Mouse (Mus musculus) liver, embryonic 12.5 days (tissue): ENCODE data around the gene Mtx2. TPM values are rescaled to one million over a fixed set of nuclear protein-coding genes. Genes with fewer than 3 reads are reported as not detected.
A peak's percentile ranks its signal among the peaks of the same experiment; 100 is the strongest.

Experiments used
- ATAC-seq: fragments of 200-750 bp; cut with Nextera tagmentation; 2 replicates; pipeline ENCODE4 v1.8.0; 2017; ENCODE audit warnings: moderate number of reproducible peaks, mild to moderate bottlenecking, moderate library complexity
- H3K27ac ChIP-seq: fragments of 300-500 bp; sonication (generic); 2 replicates; pipeline ENCODE4 v1.5.1; 2016; ENCODE audit warnings: mild to moderate bottlenecking
- H3K27me3 ChIP-seq: fragments of 300-500 bp; sonication (generic); replicated peaks from 2 replicates; pipeline ENCODE4 v1.6.1; 2016; ENCODE audit warnings: mild to moderate bottlenecking, moderate library complexity
- H3K36me3 ChIP-seq: fragments of 300-500 bp; sonication (generic); 2 replicates; pipeline ENCODE4 v1.6.1; 2016; ENCODE audit warnings: mild to moderate bottlenecking, moderate library complexity
- H3K4me1 ChIP-seq: fragments of 300-500 bp; sonication (generic); 2 replicates; pipeline ENCODE4 v1.6.1; 2016
- H3K4me2 ChIP-seq: fragments of 300-500 bp; sonication (generic); 2 replicates; pipeline ENCODE4 v1.6.1; 2016; ENCODE audit warnings: mild to moderate bottlenecking, moderate library complexity
- H3K4me3 ChIP-seq: fragments of 300-500 bp; sonication (generic); 2 replicates; pipeline ENCODE4 v1.5.1; 2016; ENCODE audit warnings: mild to moderate bottlenecking, moderate library complexity
- H3K9ac ChIP-seq: fragments of 300-500 bp; sonication (generic); 2 replicates; pipeline ENCODE4 v1.6.1; 2016; ENCODE audit warnings: mild to moderate bottlenecking, moderate library complexity
- H3K9me3 ChIP-seq: fragments of 300-500 bp; sonication (generic); replicated peaks from 2 replicates; pipeline ENCODE4 v1.6.1; 2016; ENCODE audit warnings: mild to moderate bottlenecking, moderate library complexity
- WGBS: fragments of 180-500 bp; shearing (Covaris S2); methylation state at CpG from one replicate; pipeline ENCODE4 v1.1.7; 2016; ENCODE audit not compliant: insufficient replicate concordance; 5-methylcytosine and 5-hydroxymethylcytosine counted together
- polyA plus RNA-seq: library from polyadenylated mRNA; unstranded; fragments of >200 nt; fragmentation: Nextera tagmentation; extraction: Ambion mirVana; gene quantifications from 2 replicates; pipeline ENCODE4 v1.2.1, GENCODE M21; 2016

Mtx2 gene
- polyA plus RNA-seq, 1 experiment from 2014 or later, result 79.6 TPM

DNA sequence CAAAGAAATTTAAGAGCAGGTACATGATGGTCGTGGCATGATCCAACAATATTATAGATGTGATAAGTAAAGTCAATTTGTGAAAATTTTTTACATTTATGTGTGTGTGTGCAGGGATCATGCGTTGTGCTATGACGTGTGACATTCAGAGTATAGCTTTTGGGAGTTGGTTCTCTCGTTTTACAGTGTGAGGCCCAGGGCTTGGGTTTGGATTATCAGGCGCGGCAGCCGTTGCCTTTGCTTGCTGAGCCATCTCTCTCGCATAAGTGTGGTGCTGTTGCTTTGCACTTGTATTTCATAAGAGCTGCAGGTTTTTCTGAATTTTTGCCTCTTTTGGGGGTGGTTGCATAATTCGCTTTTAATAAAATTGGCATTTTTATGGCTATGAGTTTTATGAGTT is 48.4 kb downstream of the Mtx2 start:
- no peak overlapping the region for H3K4me3 ChIP-seq
- H3K4me2 ChIP-seq, result peak overlapping the region; percentile 23
- no peak overlapping the region for H3K27ac ChIP-seq
- H3K9me3 ChIP-seq, result no peaks in the 10 kb centered on the region
- no peaks in the 10 kb centered on the region for H3K27me3 ChIP-seq
- H3K36me3 ChIP-seq, result peaks cover 32% of the 10 kb centered on the region
- ATAC-seq, result peak; percentile 90
- 62% methylated on average over 9 of the region's 9 CpGs for WGBS
- peaks cover 12% of the 10 kb centered on the region for H3K4me1 ChIP-seq
- no peak overlapping the region for H3K9ac ChIP-seq

DNA sequence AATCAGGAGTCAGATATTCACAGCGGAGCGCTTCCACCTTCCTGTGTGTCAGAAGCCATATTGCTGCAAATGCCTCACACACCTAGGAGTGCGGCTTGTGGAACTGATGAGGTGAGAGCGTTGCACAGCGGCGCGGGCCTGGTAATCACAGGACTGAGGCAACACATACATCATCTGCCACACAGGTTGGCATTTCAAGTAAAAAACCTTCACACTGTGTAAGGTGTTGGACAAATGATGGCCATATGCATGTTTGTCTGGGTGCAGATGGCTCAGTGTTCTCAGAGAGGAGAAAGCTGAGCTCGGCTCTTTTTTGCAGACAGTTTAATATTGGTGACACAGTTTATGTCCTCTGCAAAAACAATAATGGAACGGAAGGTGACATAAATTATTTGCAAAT is 58.8 kb downstream of the Mtx2 start:
- H3K4me2 ChIP-seq, result no peak overlapping the region
- H3K4me1 ChIP-seq, result no peaks in the 10 kb centered on the region
- WGBS, result 93% methylated on average over 9 of the region's 9 CpGs
- no peak overlapping the region for H3K27ac ChIP-seq
- no peaks in the 10 kb centered on the region for H3K27me3 ChIP-seq
- 0 out of 2 replicates have a peak, but pooled peaks cover 2% of the 10 kb centered on the region for H3K36me3 ChIP-seq
- ATAC-seq, result no peak
- no peak overlapping the region for H3K4me3 ChIP-seq
- H3K9me3 ChIP-seq, result no peaks in the 10 kb centered on the region
- H3K9ac ChIP-seq, result no peak overlapping the region

DNA sequence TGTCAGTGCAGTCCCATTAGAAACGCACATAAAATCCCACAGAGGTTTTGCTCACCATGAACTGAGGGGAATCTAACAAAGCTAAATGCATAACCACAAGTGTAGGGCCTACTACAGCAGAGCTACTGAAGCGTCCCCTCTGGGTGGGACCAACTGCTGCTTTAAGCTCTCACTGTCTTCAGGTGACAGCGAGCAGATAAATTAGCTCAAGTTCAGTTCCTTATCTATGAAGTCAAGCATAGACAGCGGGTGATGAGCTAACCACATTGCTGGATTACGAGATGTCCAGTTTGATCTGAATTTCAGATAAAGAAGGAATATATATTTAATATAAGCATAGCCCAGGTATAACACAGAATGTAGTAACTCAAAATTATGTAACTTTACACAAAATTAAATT is 66.3 kb downstream of the Mtx2 start:
- Histone ChIP-seq H3K4me1 (peaks cover 5% of the 10 kb centered on the region; the same call in 1 of the 2 replicates), H3K4me3 (no peak overlapping the region), H3K4me2 (no peak overlapping the region), H3K27me3 (no peaks in the 10 kb centered on the region), H3K9ac (no peak overlapping the region), H3K9me3 (no peaks in the 10 kb centered on the region), H3K36me3 (no peaks in the 10 kb centered on the region), H3K27ac (no peak overlapping the region)
- WGBS, result 29% methylated on average over 5 of the region's 5 CpGs
- no peak for ATAC-seq

DNA sequence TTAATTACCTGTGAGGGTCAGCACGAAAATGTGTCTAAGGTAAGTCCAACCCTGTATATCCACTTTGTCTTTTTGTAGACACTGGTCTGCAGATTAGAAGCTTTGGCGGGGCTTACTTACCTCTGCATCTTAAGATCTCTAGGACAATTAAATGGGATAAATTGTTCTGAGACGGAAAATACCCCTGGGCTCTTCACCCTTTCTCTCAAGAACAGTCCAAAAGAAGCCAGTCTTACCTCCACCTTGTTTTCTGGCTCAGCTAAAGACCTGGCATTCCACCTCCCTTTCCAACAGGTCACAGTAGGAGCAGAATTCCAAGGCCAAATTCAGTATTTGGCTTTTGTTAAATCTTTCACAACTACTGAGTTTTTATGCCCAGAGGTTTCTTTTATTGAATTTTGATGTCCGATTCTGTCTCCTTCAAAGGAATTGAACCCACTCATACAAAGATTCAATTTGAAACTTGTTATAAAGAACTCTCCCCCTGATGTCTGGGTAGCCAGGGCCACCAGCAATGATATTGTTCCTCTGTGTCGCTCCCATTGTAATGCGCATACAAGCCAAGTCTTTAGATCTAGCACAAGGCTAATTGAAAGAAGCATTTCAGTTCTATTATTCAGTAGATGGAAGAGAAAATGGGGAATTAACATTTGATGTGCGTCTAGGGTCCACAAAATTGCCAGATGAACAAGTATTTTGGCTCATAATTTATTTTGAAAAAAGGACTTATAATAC is 67.4 kb downstream of the Mtx2 start:
- ATAC-seq, result no peak
- 76% methylated on average over 7 of the region's 7 CpGs for whole genome bisulfite sequencing
- Histone ChIP-seq H3K27ac (no peak overlapping the region), H3K36me3 (no peaks in the 10 kb centered on the region), H3K4me2 (no peak overlapping the region), H3K27me3 (no peaks in the 10 kb centered on the region), H3K9me3 (no peaks in the 10 kb centered on the region), H3K4me3 (no peak overlapping the region), H3K9ac (no peak overlapping the region), H3K4me1 (peaks cover 5% of the 10 kb centered on the region; the same call in 1 of the 2 replicates)

DNA sequence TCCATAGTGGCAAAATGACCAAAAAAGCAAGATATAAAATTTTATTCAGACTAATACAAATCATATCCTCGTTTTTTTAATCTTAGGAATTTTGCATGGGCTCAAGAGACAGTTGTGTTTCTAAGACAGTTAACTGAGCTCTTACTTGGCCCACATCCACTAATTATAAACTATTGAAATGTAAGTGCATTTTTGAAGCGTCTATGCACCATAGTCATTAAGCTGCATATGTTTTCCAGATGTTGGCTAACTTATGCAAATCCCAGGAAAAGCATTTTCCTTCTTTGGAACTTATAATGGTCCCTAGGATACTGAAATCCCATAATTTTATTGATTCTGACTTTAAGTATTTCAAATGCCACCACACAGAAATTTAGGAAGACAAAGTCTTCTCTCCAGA is 68.5 kb downstream of the Mtx2 start:
- Histone ChIP-seq H3K4me1 (peaks cover 5% of the 10 kb centered on the region; the same call in 1 of the 2 replicates), H3K4me2 (no peak overlapping the region), H3K27ac (no peak overlapping the region), H3K9me3 (no peaks in the 10 kb centered on the region), H3K9ac (no peak overlapping the region), H3K27me3 (no peaks in the 10 kb centered on the region), H3K36me3 (no peaks in the 10 kb centered on the region), H3K4me3 (no peak overlapping the region)
- WGBS, result 46% methylated on average over 2 of the region's 2 CpGs
- ATAC-seq, result no peak

DNA sequence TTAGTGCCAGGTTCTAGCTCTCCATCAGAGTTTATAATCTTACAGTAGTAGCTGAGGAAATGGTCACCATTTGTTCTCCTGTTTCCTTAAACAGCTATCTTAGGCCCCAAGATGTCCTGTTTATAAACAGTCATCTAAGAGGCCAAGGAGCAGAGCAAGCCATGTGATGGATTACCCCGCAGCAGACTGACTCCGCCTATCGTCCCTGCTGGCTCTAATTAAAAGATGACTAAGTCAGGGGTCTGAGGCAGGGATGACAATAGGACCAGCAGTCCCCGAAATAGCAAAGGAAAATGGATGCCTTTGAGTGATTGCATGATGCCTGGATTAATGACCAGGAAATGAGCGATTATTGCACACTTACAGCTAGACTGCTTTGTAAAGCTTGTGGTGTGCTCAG is 74.4 kb downstream of the Mtx2 start:
- H3K27me3 ChIP-seq, result peaks cover 4% of the 10 kb centered on the region; the same call in 1 of the 2 replicates
- no peak overlapping the region for H3K27ac ChIP-seq
- H3K4me2 ChIP-seq, result no peak overlapping the region
- no peak overlapping the region for H3K4me3 ChIP-seq
- H3K36me3 ChIP-seq, result no peaks in the 10 kb centered on the region
- no peaks in the 10 kb centered on the region for H3K9me3 ChIP-seq
- no peak overlapping the region for H3K9ac ChIP-seq
- no peak for ATAC-seq
- no peaks in the 10 kb centered on the region for H3K4me1 ChIP-seq
- 50% methylated on average over 5 of the region's 5 CpGs for WGBS

DNA sequence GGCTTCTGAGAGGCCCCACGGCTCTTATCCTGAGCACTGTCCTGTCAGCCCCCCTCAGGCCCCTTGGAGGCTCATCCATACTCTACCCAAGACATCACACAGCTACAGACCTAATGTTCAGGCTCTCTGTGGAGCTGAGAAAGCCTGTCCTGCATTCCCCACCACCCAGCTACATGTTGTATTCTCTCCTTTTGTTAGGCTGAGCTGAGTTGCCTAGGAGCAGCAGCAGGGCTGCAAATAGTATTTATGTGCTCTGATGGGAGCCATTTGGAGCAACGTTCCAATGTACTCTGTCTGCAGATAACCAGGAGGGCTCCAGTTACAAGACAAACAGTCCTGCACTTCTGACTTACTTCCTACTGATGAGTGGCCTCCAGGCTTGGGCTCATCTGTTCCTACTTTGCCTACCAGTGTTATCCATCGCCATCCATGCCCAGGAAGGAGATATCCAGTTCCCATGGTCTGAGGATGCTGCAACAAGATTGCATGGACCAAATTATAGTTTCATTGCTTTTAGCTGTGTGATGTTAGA is 76.2 kb downstream of the Mtx2 start:
- Histone ChIP-seq H3K36me3 (no peaks in the 10 kb centered on the region), H3K4me2 (no peak overlapping the region), H3K4me1 (no peaks in the 10 kb centered on the region), H3K27me3 (peaks cover 4% of the 10 kb centered on the region; the same call in 1 of the 2 replicates), H3K9ac (no peak overlapping the region), H3K27ac (no peak overlapping the region), H3K9me3 (no peaks in the 10 kb centered on the region), H3K4me3 (no peak overlapping the region)
- ATAC-seq, result no peak
- 49% methylated on average over 3 of the region's 3 CpGs for WGBS

DNA sequence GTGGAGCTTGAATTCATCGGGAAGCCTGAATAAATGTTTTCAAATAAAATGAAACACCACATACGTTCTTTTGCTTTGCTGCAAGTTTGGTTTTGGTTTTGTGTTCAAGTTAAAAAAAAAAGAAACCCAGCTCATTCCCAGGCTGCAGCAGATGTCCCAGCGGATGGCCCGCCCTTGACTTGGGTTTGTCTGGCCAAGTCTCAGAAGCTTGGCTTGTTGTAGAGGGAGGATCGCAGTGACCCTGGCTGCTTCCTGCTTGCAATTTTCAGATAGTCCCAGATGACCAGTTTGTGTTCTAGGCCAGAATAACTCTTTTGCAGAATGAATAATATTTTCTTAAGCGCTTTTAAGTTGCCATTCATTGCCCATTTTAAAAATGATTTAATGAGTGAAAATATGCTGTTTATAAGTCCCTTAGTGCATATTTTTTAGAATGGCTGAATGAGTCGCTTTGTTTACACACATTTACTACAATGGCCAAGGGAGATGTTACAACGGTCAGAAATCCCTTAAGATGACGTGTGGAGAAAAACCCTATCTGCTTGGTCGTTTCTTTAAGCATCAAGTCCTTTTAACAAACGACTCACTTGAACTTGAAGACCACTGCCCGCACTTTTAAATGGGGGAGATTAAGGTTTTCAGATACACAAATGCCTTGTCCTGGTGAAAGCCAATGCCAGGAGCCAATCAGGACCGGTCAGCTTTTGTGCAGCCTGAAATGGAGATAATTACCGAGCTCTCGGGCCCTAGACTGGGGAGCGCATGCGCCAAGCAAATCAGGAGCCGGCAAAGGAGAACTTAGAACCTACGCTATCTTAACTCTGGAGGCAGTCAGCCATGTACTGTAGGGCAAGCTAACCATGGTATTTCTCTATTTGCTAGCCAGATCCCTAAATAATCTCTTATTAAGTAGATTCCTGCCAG is 82.0 kb downstream of the Mtx2 start:
- no peaks in the 10 kb centered on the region for H3K4me1 ChIP-seq
- H3K9me3 ChIP-seq, result no peaks in the 10 kb centered on the region
- ATAC-seq, result no peak
- no peaks in the 10 kb centered on the region for H3K36me3 ChIP-seq
- 75% methylated on average over 19 of the region's 19 CpGs for WGBS
- no peak overlapping the region for H3K4me2 ChIP-seq
- H3K27me3 ChIP-seq, result no peaks in the 10 kb centered on the region
- no peak overlapping the region for H3K27ac ChIP-seq
- no peak overlapping the region for H3K4me3 ChIP-seq
- no peak overlapping the region for H3K9ac ChIP-seq

DNA sequence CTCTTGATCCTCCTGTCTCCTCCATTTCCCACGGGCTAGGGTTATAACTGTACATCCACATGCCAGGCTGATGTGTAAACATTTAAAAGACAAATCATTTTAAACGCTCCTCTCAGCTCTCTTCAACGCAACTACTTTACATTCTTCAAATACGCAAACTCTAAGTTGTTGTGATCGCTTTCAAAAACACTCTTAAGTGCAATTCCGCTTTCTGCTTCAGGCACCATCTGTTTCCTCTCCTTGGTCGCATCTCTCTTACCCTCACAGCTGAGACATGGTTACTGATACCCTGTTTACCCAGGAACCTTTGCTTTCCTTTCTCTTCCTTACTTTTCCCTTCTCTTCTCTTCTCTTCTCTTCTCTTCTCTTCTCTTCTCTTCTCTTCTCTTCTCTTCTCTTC is 86.4 kb downstream of the Mtx2 start:
- Histone ChIP-seq H3K9me3 (no peaks in the 10 kb centered on the region), H3K27ac (no peak overlapping the region), H3K4me1 (no peaks in the 10 kb centered on the region), H3K4me2 (no peak overlapping the region), H3K27me3 (0 out of 2 replicates have a peak, but pooled peaks cover 5% of the 10 kb centered on the region), H3K9ac (no peak overlapping the region), H3K36me3 (no peaks in the 10 kb centered on the region), H3K4me3 (no peak overlapping the region)
- WGBS, result 49% methylated on average over 7 of the region's 7 CpGs
- no peak for ATAC-seq

DNA sequence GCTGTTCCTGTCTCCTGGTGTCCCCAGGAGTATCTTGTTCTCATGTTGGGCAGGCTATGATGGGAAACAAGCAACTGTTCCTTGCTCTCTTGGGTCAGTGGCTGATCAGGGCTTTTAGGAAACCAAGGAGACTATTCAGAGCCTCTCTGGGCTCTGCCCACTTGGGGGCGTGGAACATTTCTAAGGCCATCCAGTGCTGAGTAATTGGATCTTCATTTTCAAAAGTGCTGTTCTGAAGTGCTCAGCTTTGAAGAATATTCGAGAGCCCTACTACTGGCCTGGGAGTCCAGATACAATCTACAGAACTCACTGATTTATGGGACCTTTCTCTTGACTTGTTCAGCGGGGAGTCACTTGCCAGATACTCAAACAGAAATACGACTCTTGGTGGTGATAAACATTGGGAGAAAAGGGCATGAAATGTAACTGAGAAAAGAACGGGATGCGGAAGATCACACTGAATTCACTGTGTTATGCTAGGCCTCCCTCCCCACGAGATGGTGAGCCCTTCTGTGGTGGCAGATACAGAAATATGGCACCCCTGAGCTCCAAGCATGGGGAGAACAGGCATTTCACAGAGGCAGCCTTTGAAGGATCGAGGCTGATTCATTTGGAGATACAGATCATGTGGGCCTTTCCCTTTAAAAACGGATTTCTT is 92.4 kb downstream of the Mtx2 start:
- no peak overlapping the region for H3K4me3 ChIP-seq
- no peaks in the 10 kb centered on the region for H3K4me1 ChIP-seq
- no peaks in the 10 kb centered on the region for H3K9me3 ChIP-seq
- H3K36me3 ChIP-seq, result no peaks in the 10 kb centered on the region
- 0 out of 2 replicates have a peak, but pooled peaks cover 5% of the 10 kb centered on the region for H3K27me3 ChIP-seq
- no peak overlapping the region for H3K9ac ChIP-seq
- no peak overlapping the region for H3K27ac ChIP-seq
- ATAC-seq, result no peak
- H3K4me2 ChIP-seq, result no peak overlapping the region
- 49% methylated on average over 9 of the region's 9 CpGs for WGBS

DNA sequence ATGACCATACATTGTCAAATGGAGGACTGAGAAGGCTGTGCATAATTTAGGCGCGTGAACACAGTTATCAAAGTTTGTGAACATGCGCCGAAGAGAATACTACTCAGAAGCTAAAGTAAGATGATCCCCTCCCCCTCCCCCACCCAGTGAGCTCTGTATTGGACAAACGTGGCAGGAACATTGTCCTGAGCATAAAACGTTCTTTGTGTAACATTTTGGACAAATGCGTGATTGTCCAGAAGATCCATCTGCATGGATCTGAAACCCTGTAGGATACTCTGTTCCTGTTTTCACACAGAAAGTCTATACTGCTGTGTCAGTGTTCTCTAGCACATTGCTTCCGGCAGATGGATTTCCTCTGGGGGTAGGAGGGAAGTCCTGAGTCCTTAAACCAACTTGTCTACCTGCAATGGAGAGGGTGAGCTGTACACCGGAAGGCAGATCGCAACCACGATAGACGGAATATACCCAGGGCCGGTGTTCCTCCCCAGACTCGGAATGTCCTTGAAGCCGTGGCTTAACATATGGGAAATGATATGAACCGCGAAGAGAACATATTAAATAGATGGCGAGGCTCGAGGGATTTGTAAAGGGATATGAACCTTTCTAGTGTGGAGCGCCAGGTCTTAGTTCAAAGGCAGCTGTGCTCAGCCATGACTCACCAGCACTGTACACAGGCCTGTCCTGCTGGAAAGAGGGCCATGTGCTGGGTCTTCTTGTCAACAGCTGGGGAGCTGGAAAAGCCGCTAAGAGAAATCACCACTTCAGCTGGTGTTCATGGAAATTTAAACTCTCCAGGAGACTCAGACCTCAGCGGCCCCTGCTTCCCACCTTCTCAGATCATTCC is 100.6 kb downstream of the Mtx2 start:
- ATAC-seq, result no peak
- Histone ChIP-seq H3K4me3 (no peak overlapping the region), H3K36me3 (no peaks in the 10 kb centered on the region), H3K9ac (no peak overlapping the region), H3K4me2 (no peak overlapping the region), H3K27ac (no peak overlapping the region), H3K27me3 (no peaks in the 10 kb centered on the region), H3K4me1 (no peaks in the 10 kb centered on the region), H3K9me3 (no peaks in the 10 kb centered on the region)
- WGBS, result 48% methylated on average over 22 of the region's 22 CpGs
